Mouse (Mus musculus): Measurements from ENCODE around the gene Rbm28. TPM values are rescaled to one million over a fixed set of nuclear protein-coding genes. Genes with fewer than 3 reads are reported as not detected.

Gene Rbm28
- polyA plus RNA-seq (2021) = 50.0 TPM

DNA sequence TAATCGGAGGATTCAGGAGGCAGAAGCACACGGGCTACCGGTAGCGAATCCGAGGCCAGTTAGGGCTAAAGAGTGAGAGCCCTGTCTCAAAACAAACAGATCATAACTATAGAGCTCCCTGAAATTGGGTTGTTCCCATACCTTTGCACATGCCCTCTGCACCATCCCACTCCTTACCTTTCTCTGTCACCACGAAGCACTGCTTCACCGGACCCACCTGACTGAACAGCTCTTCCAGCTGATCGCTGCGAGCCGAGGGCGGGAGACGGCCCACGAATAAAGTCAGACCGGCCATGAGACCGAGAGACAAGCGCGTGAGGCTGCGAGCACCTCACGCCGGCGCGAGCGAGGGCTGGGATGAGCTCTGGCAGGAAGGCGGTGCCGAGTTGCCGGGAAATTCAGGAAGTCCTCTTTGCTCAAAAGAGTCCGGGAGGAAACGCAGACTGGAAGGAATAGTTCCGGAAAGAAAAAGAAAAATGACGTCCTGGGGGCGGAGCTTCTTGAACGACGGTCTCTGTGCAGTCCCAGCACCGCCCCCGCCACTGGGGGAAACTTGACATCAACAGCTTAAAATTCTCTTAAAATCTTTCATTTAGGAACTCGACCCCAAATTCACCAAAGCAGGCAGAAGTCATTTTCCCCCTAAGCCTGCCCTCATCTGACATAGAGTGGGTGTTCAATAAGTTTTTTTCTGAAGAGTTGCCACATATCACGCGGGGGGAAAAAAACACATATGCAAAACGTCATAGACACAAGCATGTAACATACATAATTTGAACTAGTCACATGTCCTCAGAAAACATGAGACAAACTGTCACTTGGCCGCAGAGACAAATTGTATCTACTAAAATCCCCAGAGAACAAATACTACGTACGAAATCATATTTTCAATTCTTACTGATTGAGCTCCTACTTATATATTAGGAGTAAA lies at the start of gene Rbm28:
Gene Rbm28, minus strand, starts transcription at position 693 of the 931 bp plus-strand sequence.
- ChIA-PET CTCF (interaction anchor here (1.1 to 2.3 kb wide), 9 partner anchors 10 to 76 kb away, joined by 3 to 11 read pairs (median 3); no protein-coding TSS in a partner anchor), POLR2A (interaction anchor here (1.3 kb wide), 1 partner anchor 33 kb away, joined by 4 read pairs; no protein-coding TSS in a partner anchor)
- TF ChIP-seq CTCF (IDR thresholded peaks at IDR 0.05) = no peak
- in situ Hi-C loops (cut with MboI; ENCODE audit: low pct_unique_long_range_greater_than_20kb) = loop anchor here (5.0 kb wide), 3 partner anchors 38 to 113 kb away; partner anchors contain the start of gene Fam71f2
- ATAC-seq = peak; percentile 83
- DNase-seq (ENCODE audit: low read depth, low spot score) = peak; percentile 72
- H3K27me3 ChIP-seq = no peaks in the 10 kb centered on the region

DNA sequence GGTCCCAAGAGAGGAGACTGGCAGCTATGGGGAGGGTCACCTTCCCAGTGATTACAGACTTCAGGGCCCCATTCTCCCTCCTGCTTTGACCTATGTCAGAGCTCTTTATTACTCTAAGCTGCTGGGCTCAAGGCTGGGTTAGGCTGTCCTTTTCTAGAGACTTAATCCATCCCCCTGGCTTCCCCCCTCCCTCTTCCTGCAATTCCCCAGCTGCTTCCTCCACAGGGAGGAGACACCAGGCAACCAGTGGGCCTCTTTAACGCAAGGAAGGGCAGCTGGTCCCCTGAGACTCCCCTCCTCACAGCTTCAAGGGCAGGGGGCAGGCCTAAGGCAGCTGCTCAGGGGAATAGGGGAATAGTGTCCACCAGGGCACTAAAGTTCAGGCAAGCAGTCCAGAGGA lies 49.4 kb upstream of the Rbm28 start:
- DNase-seq (ENCODE audit: low read depth, low spot score) = no peak
- POLR2A ChIA-PET = interaction anchor here (0.6 kb wide), 1 partner anchor 754 kb away, joined by 6 read pairs; no protein-coding TSS in a partner anchor

DNA sequence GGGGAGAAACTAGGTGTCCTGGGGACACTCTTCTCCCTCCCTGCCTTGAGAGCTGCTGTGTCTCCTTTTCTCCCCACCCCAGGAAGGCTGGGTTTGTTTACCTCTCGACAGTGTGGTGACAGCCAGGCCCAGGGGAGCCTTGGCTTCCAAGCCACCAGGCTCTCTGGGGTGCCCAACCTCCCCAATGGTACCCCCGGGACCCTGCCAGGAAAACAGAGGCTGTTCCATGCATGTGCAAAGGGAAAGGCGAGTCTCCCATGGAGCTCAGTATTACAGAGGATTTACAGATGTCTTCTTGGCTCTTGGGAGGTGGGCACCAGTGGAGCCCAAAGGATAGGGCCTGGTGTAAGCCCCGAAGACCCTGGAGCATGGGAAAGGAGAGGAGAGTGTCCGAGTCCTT lies 48.6 kb upstream of the Rbm28 start:
- no peak for DNase-seq (ENCODE audit: low read depth, low spot score)
- ATAC-seq = no peak
- in situ Hi-C loops (cut with MboI; ENCODE audit: low pct_unique_long_range_greater_than_20kb) = no loop called here
- CTCF ChIA-PET = no interaction called here
- POLR2A ChIA-PET = no interaction called here
- TF ChIP-seq CTCF (IDR thresholded peaks at IDR 0.05) = no peak
- H3K27me3 ChIP-seq = peaks cover 3% of the 10 kb centered on the region

More for the DNA sequence above, 49.4 kb upstream of the Rbm28 start:
- in situ Hi-C loops (cut with MboI; ENCODE audit: low pct_unique_long_range_greater_than_20kb) = no loop called here
- TF ChIP-seq CTCF (IDR thresholded peaks at IDR 0.05) = no peak
- CTCF ChIA-PET = no interaction called here
- peaks cover 3% of the 10 kb centered on the region for H3K27me3 ChIP-seq
- ATAC-seq = no peak

DNA sequence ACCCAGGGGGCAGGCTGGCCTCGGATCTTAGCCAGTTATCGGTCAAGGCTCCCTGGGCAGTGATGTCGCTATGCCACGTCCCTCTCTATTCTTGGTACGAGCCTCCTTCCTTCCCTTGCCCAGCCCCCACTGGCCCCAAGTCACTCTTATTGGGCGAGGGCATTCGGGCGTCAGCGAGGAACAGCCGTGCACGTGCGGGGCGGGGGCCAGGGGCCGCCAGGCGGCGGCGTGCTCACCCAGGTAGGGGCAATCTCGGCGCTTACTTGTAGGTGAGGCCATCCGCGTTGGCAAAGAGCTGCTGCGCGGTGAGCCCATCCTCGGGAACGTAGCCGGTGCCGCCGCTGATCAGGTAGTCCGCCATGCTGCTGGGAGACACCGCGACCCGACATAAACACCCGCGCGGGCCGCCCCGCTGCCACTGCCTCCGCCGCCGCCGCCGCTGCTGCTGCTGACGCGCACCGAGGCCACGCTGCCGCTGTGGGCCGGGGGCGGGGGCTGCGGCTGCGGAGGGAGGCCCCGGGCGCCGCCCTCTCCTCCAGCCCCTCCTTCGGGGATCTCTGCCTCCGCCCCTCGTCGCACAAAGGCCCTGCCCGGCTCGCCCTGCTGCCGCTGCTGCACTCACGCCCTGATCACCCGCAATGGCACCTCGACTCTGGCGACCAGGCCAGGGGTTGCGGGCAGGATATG lies 47.1 kb upstream of the Rbm28 start:
- ChIA-PET CTCF (interaction anchor here (0.9 kb wide), 1 partner anchor 29 kb away, joined by 4 read pairs; no protein-coding TSS in a partner anchor), POLR2A (no interaction called here)
- H3K27me3 ChIP-seq = no peaks in the 10 kb centered on the region
- ATAC-seq = peak; percentile 75
- no peak for TF ChIP-seq CTCF (IDR thresholded peaks at IDR 0.05)
- DNase-seq (ENCODE audit: low read depth, low spot score) = no peak
- in situ Hi-C loops (cut with MboI; ENCODE audit: low pct_unique_long_range_greater_than_20kb) = no loop called here

DNA sequence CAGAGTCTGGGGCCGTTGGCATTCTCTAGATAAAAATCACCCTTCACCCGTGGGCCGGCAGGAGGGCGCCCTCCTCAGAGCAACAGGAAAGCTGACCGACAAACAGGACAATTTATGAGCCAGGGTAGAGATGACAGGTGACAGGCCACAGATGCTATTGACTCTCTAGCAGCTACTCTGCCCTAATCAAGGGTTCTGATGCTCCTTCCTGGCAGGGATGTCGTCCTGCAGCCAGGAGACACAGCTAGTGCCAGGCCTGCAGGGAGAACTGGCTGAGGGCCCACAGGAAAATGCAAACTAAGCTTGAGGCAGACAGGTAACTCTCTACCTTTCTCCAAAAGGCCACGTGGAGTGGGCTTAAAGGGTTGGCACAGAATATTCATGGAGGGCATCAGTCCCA lies 46.3 kb upstream of the Rbm28 start:
- CTCF ChIA-PET = interaction anchor here (1.0 kb wide), 1 partner anchor 9 kb away, joined by 3 read pairs; no protein-coding TSS in a partner anchor
- DNase-seq (ENCODE audit: low read depth, low spot score) = no peak
- no peak for ATAC-seq
- POLR2A ChIA-PET = no interaction called here
- in situ Hi-C loops (cut with MboI; ENCODE audit: low pct_unique_long_range_greater_than_20kb) = no loop called here
- H3K27me3 ChIP-seq = no peaks in the 10 kb centered on the region
- TF ChIP-seq CTCF (IDR thresholded peaks at IDR 0.05) = no peak

DNA sequence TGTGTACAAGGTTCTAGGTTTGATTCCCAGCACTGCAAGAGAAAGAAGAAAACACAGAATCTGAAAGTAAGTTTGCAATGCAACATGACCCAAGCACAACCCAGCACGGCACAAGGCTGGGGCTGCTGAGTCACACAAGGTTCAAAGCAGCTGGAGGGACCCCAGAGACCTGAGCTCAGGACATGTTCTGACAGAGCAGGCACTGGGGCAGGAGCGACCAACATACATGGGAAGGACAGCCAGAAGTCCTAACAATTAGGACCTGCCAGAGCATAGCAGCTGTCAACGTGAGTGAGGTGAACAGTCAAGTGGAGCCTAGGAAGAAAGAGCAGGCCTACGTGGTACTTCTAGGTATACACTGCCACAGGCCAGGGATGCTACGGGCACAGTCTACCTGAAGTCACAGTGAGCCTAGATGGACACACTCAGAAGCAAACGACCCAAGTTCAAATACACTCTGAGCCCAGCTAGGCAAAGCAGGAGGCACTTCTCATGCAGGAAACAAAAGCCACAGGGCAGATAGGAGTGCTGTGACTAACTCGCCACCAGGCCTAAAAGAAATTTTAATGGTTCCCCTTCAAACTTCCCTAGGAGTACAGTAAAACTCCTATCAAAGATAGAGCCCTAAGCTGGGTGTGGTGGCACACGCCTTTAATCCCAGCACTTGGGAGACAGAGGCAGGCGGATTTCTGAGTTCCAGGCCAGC lies 45.6 kb upstream of the Rbm28 start:
- H3K27me3 ChIP-seq = no peaks in the 10 kb centered on the region
- ATAC-seq (no peak), DNase-seq (ENCODE audit: low read depth, low spot score) (no peak)
- ChIA-PET CTCF (interaction anchor here (0.7 to 1.6 kb wide), 3 partner anchors 10 to 68 kb away, joined by 3 to 5 read pairs (median 3); no protein-coding TSS in a partner anchor), POLR2A (no interaction called here)
- no peak for TF ChIP-seq CTCF (IDR thresholded peaks at IDR 0.05)
- in situ Hi-C loops (cut with MboI; ENCODE audit: low pct_unique_long_range_greater_than_20kb) = no loop called here

DNA sequence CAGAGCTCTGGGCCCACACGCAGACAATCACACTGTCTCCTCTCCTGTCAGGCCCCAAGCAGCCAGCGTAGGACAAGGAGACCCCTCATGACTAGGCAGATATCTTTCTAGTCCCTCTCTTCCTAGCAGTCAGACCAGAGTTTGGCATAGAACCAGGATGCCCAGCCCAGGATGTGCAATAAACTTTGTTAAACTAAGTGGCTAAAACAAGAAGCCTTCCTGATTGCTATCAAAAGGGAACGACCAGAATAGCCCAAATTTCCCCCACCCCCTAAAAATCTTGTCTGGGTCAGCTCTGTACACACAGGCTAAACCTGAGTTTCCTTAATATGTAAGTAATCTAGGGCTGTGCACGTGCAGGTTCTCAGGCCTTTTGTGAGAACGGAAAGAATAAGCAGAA lies 43.4 kb upstream of the Rbm28 start:
- no peak for ATAC-seq
- POLR2A ChIA-PET = no interaction called here
- CTCF ChIA-PET = interaction anchor here (1.0 to 1.3 kb wide), 2 partner anchors 30 to 33 kb away, joined by 3 read pairs; no protein-coding TSS in a partner anchor
- no peak for TF ChIP-seq CTCF (IDR thresholded peaks at IDR 0.05)
- in situ Hi-C loops (cut with MboI; ENCODE audit: low pct_unique_long_range_greater_than_20kb) = loop anchor here (5.0 kb wide), 2 partner anchors 34 to 69 kb away; partner anchors contain the start of gene Fam71f2
- DNase-seq (ENCODE audit: low read depth, low spot score) = no peak
- no peaks in the 10 kb centered on the region for H3K27me3 ChIP-seq

DNA sequence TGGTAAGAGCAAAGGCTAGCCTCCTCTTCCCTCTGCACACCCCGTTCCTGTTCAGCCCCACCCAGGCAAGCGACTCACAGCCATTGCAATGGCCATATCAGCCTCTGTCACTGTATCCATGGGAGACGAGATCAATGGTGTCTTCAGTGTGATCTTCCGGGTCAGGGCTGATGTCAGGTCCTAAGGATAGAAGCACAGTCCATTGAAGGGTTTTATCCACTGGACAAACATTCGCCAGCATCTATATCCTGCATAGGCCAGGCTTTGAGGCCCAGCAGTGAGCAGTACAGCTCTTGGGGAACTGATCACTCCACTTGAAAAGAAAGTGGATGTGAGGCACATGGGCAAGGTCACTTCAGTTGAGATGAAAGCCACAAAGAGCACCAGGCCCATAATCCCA lies 42.2 kb upstream of the Rbm28 start:
- in situ Hi-C loops (cut with MboI; ENCODE audit: low pct_unique_long_range_greater_than_20kb) = loop anchor here (5.0 kb wide), 2 partner anchors 35 to 70 kb away; partner anchors contain the start of gene Fam71f2
- CTCF ChIA-PET = interaction anchor here (1.4 to 3.6 kb wide), 2 partner anchors 34 to 72 kb away, joined by 3 to 22 read pairs; no protein-coding TSS in a partner anchor
- no peaks in the 10 kb centered on the region for H3K27me3 ChIP-seq
- ATAC-seq = no peak
- DNase-seq (ENCODE audit: low read depth, low spot score) = no peak
- POLR2A ChIA-PET = no interaction called here
- no peak for TF ChIP-seq CTCF (IDR thresholded peaks at IDR 0.05)

DNA sequence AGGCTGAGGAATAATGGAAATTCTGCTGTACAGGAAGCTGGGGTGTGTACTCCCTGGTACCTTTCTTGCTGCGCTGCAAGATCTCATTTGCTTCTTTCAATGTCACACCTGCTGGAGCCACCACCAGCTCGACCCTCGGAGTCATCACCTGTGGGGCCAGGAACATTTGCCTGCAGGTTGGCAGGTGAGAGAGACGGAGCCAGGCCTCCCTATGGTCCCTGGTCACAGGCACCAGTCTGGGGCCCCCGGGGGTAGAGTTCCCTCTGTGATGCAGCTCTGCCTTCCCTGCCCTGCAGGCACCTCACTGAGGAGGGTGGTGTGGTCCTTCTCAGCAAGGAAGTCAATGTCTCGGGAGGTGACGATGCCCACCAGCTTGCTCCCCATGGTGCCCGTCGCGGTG lies 41.2 kb upstream of the Rbm28 start:
- no peak for TF ChIP-seq CTCF (IDR thresholded peaks at IDR 0.05)
- no peak for DNase-seq (ENCODE audit: low read depth, low spot score)
- no peaks in the 10 kb centered on the region for H3K27me3 ChIP-seq
- in situ Hi-C loops (cut with MboI; ENCODE audit: low pct_unique_long_range_greater_than_20kb) = loop anchor here (5.0 kb wide), 2 partner anchors 36 to 71 kb away; partner anchors contain the start of gene Fam71f2
- ChIA-PET CTCF (interaction anchor here (1.4 to 3.6 kb wide), 2 partner anchors 35 to 73 kb away, joined by 3 to 22 read pairs; no protein-coding TSS in a partner anchor), POLR2A (no interaction called here)
- ATAC-seq = no peak
